Mouse (Mus musculus): Measurements from ENCODE around the gene Slc26a9. TPM values are rescaled to one million over a fixed set of nuclear protein-coding genes. Genes with fewer than 3 reads are reported as not detected.

The Slc26a9 gene
- polyA plus RNA-seq (2014; fragmentation: Illumina TruSeq; extraction: RNeasy Lipid Tissue Mini Kit (QIAGEN cat#74804); ENCODE audit: low read depth, low replicate concordance) = 0.11 TPM

DNA sequence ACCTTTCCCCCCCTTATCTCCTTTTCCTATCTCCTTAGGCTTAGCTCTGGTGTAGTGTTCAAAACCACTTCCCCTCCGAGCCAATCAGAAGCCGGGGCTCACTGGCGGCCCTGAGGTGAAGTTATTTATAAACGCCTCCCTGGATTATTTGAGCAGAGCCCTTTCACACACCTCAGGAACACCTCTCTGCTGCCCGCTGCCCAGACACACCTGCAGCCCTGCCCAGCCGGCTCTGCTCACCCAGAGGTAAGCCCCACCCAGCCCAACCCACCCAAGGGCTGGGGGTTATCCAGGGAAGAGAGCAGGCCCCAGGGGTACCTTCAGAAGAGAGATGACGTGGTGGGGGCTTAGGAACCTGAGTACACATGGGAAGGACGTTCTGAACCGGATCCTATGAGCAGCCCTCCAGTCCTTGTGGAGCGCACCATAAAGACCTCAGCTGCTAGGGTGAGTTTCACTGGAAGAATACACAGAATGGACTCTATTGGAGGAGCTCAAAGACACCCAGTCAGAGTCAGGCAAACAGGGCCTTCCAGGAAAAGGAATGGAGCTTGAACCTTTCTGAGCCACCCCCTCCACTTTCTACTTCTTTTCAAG, at the start of gene Slc26a9:
TSS of gene Slc26a9 (plus strand) at position 155 of the 597 bp plus-strand sequence.

GRCm38 (mm10) chr1:131797202-131797909, 53.5 kb downstream of the Slc26a9 start, which contains the start of gene Pm20d1:
Gene Pm20d1, plus strand, starts transcription at chr1:131797381.

Other genes starting within 250 kb of the Slc26a9 start
- gene Srgap2, start 216.7 kb upstream of the Slc26a9 start, polyA plus RNA-seq (2014; fragmentation: Illumina TruSeq; extraction: RNeasy Lipid Tissue Mini Kit (QIAGEN cat#74804); ENCODE audit: low read depth, low replicate concordance) = 28.0 TPM
- gene Fam72a, start 216.1 kb upstream of the Slc26a9 start, polyA plus RNA-seq (2014; fragmentation: Illumina TruSeq; extraction: RNeasy Lipid Tissue Mini Kit (QIAGEN cat#74804); ENCODE audit: low read depth, low replicate concordance) = 1.6 TPM
- gene Avpr1b, start 144.8 kb upstream of the Slc26a9 start, polyA plus RNA-seq (2014; fragmentation: Illumina TruSeq; extraction: RNeasy Lipid Tissue Mini Kit (QIAGEN cat#74804); ENCODE audit: low read depth, low replicate concordance) = not detected
- 1.0 TPM for gene Ctse, start 105.7 kb upstream of the Slc26a9 start, polyA plus RNA-seq (2014; fragmentation: Illumina TruSeq; extraction: RNeasy Lipid Tissue Mini Kit (QIAGEN cat#74804); ENCODE audit: low read depth, low replicate concordance)
- 11.7 TPM for gene Rab7b, start 55.3 kb upstream of the Slc26a9 start, polyA plus RNA-seq (2014; fragmentation: Illumina TruSeq; extraction: RNeasy Lipid Tissue Mini Kit (QIAGEN cat#74804); ENCODE audit: low read depth, low replicate concordance)
- 1.5 TPM for gene Pm20d1, start 53.4 kb downstream of the Slc26a9 start, polyA plus RNA-seq (2014; fragmentation: Illumina TruSeq; extraction: RNeasy Lipid Tissue Mini Kit (QIAGEN cat#74804); ENCODE audit: low read depth, low replicate concordance)
- 22.3 TPM for gene Slc41a1, start 83.5 kb downstream of the Slc26a9 start, polyA plus RNA-seq (2014; fragmentation: Illumina TruSeq; extraction: RNeasy Lipid Tissue Mini Kit (QIAGEN cat#74804); ENCODE audit: low read depth, low replicate concordance)
- 18.6 TPM for gene Rab29, start 123.2 kb downstream of the Slc26a9 start, polyA plus RNA-seq (2014; fragmentation: Illumina TruSeq; extraction: RNeasy Lipid Tissue Mini Kit (QIAGEN cat#74804); ENCODE audit: low read depth, low replicate concordance)
- gene Nucks1, start 166.5 kb downstream of the Slc26a9 start, polyA plus RNA-seq (2014; fragmentation: Illumina TruSeq; extraction: RNeasy Lipid Tissue Mini Kit (QIAGEN cat#74804); ENCODE audit: low read depth, low replicate concordance) = 32.4 TPM
- gene Slc45a3, start 218.9 kb downstream of the Slc26a9 start, polyA plus RNA-seq (2014; fragmentation: Illumina TruSeq; extraction: RNeasy Lipid Tissue Mini Kit (QIAGEN cat#74804); ENCODE audit: low read depth, low replicate concordance) = 30.5 TPM